Mouse (Mus musculus) forebrain, embryonic 15.5 days (tissue): ENCODE results near the gene Zranb2. TPM values are rescaled to one million over a fixed set of nuclear protein-coding genes. Genes with fewer than 3 reads are reported as not detected.

Source experiments
- ATAC-seq: fragments of 200-750 bp; cut with Nextera tagmentation; replicated peaks from 2 replicates; pipeline ENCODE4 v1.8.0; 2017; ENCODE audit warnings: mild to moderate bottlenecking, moderate TSS enrichment, moderate library complexity
- H3K27ac ChIP-seq: fragments of 300-500 bp; sonication (generic); replicated peaks from 2 replicates; pipeline ENCODE4 v1.5.1; 2015; ENCODE audit warnings: mild to moderate bottlenecking, inconsistent platforms
- H3K27me3 ChIP-seq: fragments of 300-500 bp; sonication (generic); 2 replicates; pipeline ENCODE4 v1.6.1; 2015; ENCODE audit warnings: inconsistent platforms
- H3K36me3 ChIP-seq: fragments of 300-500 bp; sonication (generic); 2 replicates; pipeline ENCODE4 v1.6.1; 2015; ENCODE audit warnings: mild to moderate bottlenecking, inconsistent platforms
- H3K4me1 ChIP-seq: fragments of 300-500 bp; sonication (generic); 2 replicates; pipeline ENCODE4 v1.6.1; 2015; ENCODE audit warnings: inconsistent platforms
- H3K4me2 ChIP-seq: fragments of 300-500 bp; sonication (generic); replicated peaks from 2 replicates; pipeline ENCODE4 v1.6.1; 2015; ENCODE audit warnings: mild to moderate bottlenecking, inconsistent platforms
- H3K4me3 ChIP-seq: fragments of 300-500 bp; sonication (generic); 2 replicates; pipeline ENCODE4 v1.5.1; 2015; ENCODE audit warnings: mild to moderate bottlenecking, inconsistent platforms
- H3K9ac ChIP-seq: fragments of 300-500 bp; sonication (generic); replicated peaks from 2 replicates; pipeline ENCODE4 v1.6.1; 2015; ENCODE audit warnings: mild to moderate bottlenecking, inconsistent platforms
- H3K9me3 ChIP-seq: fragments of 300-500 bp; sonication (generic); 2 replicates; pipeline ENCODE4 v1.6.1; 2016; ENCODE audit warnings: inconsistent platforms
- WGBS: fragments of 180-500 bp; shearing (Covaris S2); methylation state at CpG from one replicate; pipeline ENCODE4 v1.1.7; 2015; ENCODE audit warnings: mixed read lengths; 5-methylcytosine and 5-hydroxymethylcytosine counted together
- polyA plus RNA-seq: library from polyadenylated mRNA; unstranded; fragments of >200 nt; fragmentation: Nextera tagmentation; extraction: Ambion mirVana; gene quantifications from 2 replicates; pipeline ENCODE4 v1.2.1, GENCODE M21; 2015

The Zranb2 gene
- polyA plus RNA-seq = 115 and 126 TPM in 2 replicates

DNA sequence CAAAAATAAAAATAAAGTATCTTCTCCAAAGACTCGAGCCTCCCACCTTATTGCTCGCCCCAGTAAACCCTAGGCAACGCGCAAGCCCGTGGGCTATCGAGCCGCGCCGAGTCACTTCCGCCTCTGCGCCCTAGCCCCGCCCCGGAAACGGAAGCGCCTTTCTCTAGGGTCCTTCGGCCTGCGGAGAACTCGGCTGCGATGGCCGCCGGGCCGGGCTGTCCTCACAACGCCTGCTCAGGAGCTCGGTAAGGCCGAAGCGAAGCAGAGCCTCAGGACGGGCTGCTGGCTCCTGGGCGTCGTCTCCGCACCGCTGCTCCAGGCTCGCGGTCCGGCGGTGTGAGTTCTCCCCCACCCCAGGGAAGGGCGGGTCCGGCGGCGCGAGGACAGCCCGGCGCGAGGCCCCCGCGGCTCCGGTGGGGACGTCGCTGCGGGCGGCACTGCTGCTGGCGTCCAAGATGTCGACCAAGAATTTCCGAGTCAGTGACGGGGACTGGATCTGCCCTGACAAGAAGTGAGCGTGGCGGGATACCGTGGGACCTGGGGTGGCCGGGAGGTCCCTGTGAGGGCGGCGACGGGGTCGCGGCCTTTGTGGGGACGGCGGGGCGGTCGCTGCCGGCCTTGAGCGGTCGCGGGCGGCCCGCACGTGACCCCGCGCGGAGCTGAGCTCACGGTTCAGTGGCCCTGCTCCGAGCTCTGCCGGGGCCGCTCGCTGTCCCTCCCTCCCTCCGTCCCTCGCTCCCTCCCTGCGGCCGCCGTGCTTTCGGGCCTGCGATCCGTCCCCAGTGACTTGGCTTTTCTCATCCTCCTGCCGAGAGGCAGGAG, at the start of gene Zranb2:
Gene Zranb2 (plus strand): TSS at position 197 of the 822 bp plus-strand sequence.
- WGBS = under 1% methylated on average over 82 of the region's 91 CpGs
- Histone ChIP-seq H3K4me1 (peaks cover 18% of the 10 kb centered on the region), H3K9ac (peak within 1 kb of the TSS; percentile 73), H3K9me3 (no peaks in the 10 kb centered on the region), H3K4me2 (peak within 1 kb of the TSS; percentile 46), H3K4me3 (peak within 1 kb of the TSS; percentile 71), H3K27ac (peak within 1 kb of the TSS; percentile 94), H3K27me3 (peaks cover 37% of the 10 kb centered on the region), H3K36me3 (peaks cover 14% of the 10 kb centered on the region)
- peak; percentile 98 for ATAC-seq

DNA sequence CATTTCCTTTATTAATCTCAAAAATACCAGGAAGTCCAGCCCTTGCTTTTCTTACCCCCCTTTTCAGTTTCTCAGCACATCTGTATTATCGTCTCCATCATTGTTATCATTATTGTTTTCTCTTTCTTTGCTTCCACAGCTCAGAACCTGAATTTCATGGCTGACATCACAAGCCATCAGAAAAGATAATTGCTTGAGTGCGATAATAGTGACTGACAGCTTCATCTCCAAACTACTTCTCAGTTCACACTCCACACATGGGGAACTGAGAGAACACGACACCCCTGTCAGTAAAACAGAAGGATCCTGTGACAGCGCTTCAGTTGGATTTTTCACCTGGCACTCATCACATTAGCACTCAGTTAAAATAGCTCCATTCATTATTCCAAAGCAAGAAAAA, 41.9 kb upstream of the Zranb2 start:
- WGBS = 57% methylated on average over 4 of the region's 4 CpGs
- no peak overlapping the region for H3K4me3 ChIP-seq
- 0 out of 2 replicates have a peak overlapping the region, but pooled peaks have one; percentile 13 for H3K27ac ChIP-seq
- no peaks in the 10 kb centered on the region for H3K36me3 ChIP-seq
- H3K4me2 ChIP-seq = no peak overlapping the region
- H3K9ac ChIP-seq = no peak overlapping the region
- no peak; the same call in 1 of the 2 replicates for ATAC-seq
- no peaks in the 10 kb centered on the region for H3K27me3 ChIP-seq
- H3K4me1 ChIP-seq = no peaks in the 10 kb centered on the region
- no peaks in the 10 kb centered on the region for H3K9me3 ChIP-seq

DNA sequence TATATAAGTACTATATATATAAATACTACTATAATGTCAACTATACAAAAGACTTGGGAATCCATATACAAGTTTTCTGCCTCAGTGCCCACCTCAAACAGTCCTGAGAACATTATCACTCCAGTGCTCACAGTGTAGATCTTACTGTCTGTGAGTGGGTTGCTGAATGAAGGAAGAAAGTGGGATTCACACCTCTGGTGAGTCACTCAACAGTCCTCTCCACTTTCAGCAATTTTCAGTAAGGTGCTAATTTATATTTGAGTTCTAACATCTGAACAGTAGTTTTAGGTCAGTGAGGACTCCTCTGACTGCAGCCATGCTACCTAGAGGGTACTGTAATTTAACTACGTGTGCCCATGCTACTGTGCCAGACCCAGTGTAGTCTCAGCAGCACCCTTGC, 31.7 kb upstream of the Zranb2 start:
- no peak overlapping the region for H3K27ac ChIP-seq
- 83% methylated on average over 1 of the region's 1 CpGs for WGBS

DNA sequence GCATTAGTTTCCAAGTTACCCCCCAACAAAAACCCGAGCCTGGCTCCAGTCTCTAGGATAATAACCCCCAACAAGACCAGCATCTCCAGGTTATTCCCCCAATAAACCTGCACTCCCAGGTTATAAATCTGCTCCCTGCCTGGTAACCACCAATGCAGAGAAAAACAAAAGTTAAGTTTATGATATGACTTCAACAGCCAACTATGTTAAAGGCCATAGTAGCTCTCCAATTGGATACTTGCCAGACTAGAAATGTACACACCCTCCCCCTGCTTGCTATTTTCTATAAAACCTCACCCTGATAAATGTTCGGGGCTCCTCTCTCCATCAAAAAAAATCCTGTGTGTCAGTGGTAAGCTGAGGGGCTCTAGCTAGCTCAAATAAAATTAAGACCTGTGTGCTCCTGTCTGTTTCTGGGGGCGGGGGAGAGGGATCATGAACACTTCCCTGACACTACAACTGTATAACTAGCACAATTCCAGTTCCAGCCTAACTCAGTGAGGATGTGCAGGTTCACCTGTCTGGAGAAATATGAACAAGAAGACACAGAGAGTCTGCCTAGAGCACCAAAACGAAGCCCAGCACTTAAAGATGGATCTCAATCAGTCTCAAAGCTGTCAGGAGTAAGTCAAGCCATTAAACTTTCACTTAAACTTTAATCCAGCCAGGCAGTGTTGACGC, 19.7 kb upstream of the Zranb2 start:
- H3K9me3 ChIP-seq = no peaks in the 10 kb centered on the region
- ATAC-seq = no peak
- H3K4me1 ChIP-seq = no peaks in the 10 kb centered on the region
- no peak overlapping the region for H3K9ac ChIP-seq
- no peak overlapping the region for H3K4me2 ChIP-seq
- no peaks in the 10 kb centered on the region for H3K36me3 ChIP-seq
- H3K27me3 ChIP-seq = no peaks in the 10 kb centered on the region
- no peak overlapping the region for H3K27ac ChIP-seq
- 81% methylated on average over 5 of the region's 5 CpGs for WGBS
- H3K4me3 ChIP-seq = no peak overlapping the region

More for the DNA sequence above, 31.7 kb upstream of the Zranb2 start:
- no peak overlapping the region for H3K4me3 ChIP-seq
- no peaks in the 10 kb centered on the region for H3K27me3 ChIP-seq
- no peaks in the 10 kb centered on the region for H3K4me1 ChIP-seq
- ATAC-seq = no peak
- no peaks in the 10 kb centered on the region for H3K36me3 ChIP-seq
- H3K9ac ChIP-seq = no peak overlapping the region
- no peak overlapping the region for H3K4me2 ChIP-seq
- no peaks in the 10 kb centered on the region for H3K9me3 ChIP-seq

DNA sequence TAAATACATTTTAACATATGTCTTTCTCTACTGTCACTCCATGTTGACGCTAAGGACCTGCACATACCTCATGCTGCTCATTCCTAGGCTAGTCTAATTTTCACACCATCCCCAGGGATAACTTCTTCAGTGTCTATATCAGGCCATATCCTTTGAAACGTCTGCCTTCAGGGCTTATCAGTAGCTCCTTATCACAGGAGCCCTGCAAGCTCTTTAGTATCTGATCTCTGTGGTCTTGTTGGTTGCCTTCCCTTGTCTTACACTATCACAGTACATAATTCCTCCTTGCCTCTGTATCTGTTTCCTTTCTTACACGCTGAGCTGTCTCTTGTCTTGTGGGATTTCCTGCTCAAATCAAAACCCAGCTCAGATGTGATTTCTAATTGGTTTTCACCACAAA, 17.5 kb upstream of the Zranb2 start:
- WGBS = 79% methylated on average over 3 of the region's 3 CpGs
- no peaks in the 10 kb centered on the region for H3K9me3 ChIP-seq

DNA sequence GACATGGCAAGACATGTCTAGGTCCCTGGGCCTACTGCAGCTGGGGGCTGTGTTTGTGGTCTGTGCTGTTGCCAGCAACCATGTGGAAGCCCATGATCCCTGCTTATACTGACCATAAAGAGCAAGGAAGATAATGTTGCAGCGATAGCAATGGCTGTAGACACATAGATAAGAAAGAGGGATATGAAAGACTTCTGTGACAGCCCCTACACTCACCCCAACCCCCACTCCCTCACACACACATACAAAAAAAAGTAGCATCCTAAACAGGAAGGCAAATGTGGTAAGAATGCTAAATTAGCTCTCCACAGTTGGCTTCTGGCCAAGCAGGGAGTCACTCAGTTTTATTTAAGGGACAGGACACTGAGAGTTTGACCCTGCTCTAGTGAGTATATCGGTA, 16.0 kb upstream of the Zranb2 start:
- Histone ChIP-seq H3K4me3 (no peak overlapping the region), H3K4me1 (no peaks in the 10 kb centered on the region), H3K9me3 (no peaks in the 10 kb centered on the region), H3K27me3 (no peaks in the 10 kb centered on the region), H3K27ac (no peak overlapping the region), H3K4me2 (no peak overlapping the region), H3K36me3 (no peaks in the 10 kb centered on the region), H3K9ac (no peak overlapping the region)
- WGBS = 83% methylated on average over 2 of the region's 2 CpGs
- no peak for ATAC-seq

More for the DNA sequence above, 17.5 kb upstream of the Zranb2 start:
- Histone ChIP-seq H3K27me3 (no peaks in the 10 kb centered on the region), H3K9ac (no peak overlapping the region), H3K4me1 (no peaks in the 10 kb centered on the region), H3K27ac (no peak overlapping the region), H3K36me3 (no peaks in the 10 kb centered on the region), H3K4me2 (no peak overlapping the region), H3K4me3 (no peak overlapping the region)
- no peak for ATAC-seq

DNA sequence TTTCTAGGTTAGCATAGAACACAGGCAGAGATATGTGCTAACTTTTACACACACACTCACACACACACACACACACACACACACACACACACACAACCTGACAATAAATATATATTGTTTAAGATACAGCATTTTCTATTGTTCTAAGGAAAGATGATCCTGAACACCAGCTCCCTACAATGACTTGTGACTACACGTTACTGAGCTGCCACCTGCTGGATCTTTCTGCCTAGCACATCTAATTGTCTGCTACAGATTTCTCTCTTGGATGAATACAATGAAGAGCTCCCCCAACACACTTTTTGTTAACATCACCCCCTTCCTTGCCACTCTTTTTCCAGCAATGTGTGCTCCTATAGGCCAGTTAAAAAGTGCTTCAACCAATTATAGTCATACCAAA, 13.5 kb upstream of the Zranb2 start:
- 3% methylated on average over 1 of the region's 1 CpGs for WGBS
- Histone ChIP-seq H3K36me3 (no peaks in the 10 kb centered on the region), H3K4me2 (no peak overlapping the region), H3K9me3 (no peaks in the 10 kb centered on the region), H3K27me3 (0 out of 2 replicates have a peak, but pooled peaks cover 7% of the 10 kb centered on the region), H3K9ac (no peak overlapping the region), H3K4me3 (no peak overlapping the region), H3K4me1 (no peaks in the 10 kb centered on the region), H3K27ac (no peak overlapping the region)
- peak; percentile 77 for ATAC-seq

DNA sequence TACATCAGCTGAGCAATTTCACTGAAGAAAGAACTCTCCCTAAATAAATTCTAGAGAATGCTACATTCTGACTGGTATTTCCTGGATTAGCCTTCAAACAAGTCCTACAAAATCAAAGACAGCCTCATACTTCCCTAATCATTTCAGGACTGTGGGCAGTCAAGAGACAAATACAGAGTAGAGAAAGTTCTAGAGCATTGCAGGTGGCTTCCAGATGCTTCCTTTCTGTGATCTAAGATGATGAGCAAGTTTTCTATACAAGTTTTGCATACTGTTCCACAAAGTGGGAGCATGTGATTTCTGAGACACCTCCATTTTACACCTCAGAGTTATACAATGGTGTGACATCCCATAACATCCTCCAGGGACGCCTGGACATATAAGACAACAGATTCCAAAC, 10.1 kb upstream of the Zranb2 start:
- Histone ChIP-seq H3K4me1 (no peaks in the 10 kb centered on the region), H3K4me3 (no peak overlapping the region), H3K9me3 (no peaks in the 10 kb centered on the region), H3K27ac (no peak overlapping the region), H3K27me3 (peaks cover 21% of the 10 kb centered on the region; the same call in 1 of the 2 replicates), H3K4me2 (no peak overlapping the region), H3K36me3 (no peaks in the 10 kb centered on the region), H3K9ac (no peak overlapping the region)
- ATAC-seq = no peak
- WGBS = 47% methylated on average over 1 of the region's 1 CpGs

DNA sequence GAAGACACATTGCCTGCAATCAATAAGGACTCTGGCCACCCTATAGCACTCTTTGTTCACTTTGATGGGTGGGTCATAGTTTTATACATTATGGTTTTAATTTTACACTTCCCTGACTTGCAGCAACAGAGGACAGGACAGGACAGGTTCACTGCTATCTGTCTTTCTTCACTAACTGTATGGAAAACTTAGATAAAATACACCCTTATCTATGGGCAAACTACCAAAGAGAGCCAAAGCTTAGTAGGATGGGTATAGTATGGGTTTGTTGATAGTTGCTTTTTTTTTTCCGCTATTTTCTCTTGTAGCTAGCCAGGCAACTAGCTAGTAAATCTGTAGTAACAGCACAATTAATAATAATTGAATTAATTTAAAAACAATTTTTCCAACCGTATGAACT, 2.4 kb upstream of the Zranb2 start:
- WGBS = 80% methylated on average over 2 of the region's 2 CpGs
- Histone ChIP-seq H3K36me3 (no peaks in the 10 kb centered on the region), H3K27ac (no peak overlapping the region), H3K27me3 (peaks cover 53% of the 10 kb centered on the region), H3K9me3 (no peaks in the 10 kb centered on the region), H3K4me2 (no peak overlapping the region), H3K4me1 (peaks cover 15% of the 10 kb centered on the region), H3K9ac (no peak overlapping the region), H3K4me3 (no peak overlapping the region)
- no peak for ATAC-seq

DNA sequence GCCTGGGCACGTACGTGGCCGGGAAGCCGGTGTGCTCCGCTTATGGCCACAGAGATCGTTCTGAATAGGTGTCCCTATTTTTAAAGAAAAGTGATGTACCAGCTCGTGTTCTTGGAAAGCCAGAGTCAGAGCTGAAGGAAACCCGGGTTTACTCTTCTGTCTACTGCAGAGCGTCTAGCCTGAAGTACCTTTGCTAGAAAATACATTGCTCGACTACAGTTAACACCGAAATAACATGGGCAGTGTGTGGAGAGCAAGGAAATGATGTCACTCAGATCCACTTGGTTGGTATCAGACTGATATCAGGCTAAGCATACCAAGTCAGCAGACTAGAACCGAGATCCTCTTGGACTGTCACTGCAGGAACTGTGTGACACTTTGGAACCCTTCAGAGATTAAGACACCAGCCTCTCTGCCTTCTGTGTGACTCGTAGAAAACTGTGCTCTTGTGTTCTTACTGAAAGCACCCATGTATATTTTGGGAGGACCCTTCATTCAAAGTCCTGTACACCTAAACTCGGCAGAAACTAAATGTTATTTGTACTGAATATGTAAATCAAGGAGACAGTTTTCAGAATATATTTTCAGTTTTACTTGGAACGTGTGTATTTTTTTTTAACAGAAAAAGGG, 941 bp downstream of the Zranb2 start:
- 3% methylated on average over 15 of the region's 15 CpGs for WGBS
- H3K36me3 ChIP-seq = peaks cover 21% of the 10 kb centered on the region
- peak overlapping the region; percentile 71 for H3K4me3 ChIP-seq
- peak; percentile 14 for ATAC-seq
- peak overlapping the region; percentile 94 for H3K27ac ChIP-seq
- no peaks in the 10 kb centered on the region for H3K9me3 ChIP-seq
- H3K4me2 ChIP-seq = peak overlapping the region; percentile 46
- peak overlapping the region; percentile 73 for H3K9ac ChIP-seq
- peaks cover 29% of the 10 kb centered on the region for H3K27me3 ChIP-seq
- peaks cover 18% of the 10 kb centered on the region for H3K4me1 ChIP-seq

DNA sequence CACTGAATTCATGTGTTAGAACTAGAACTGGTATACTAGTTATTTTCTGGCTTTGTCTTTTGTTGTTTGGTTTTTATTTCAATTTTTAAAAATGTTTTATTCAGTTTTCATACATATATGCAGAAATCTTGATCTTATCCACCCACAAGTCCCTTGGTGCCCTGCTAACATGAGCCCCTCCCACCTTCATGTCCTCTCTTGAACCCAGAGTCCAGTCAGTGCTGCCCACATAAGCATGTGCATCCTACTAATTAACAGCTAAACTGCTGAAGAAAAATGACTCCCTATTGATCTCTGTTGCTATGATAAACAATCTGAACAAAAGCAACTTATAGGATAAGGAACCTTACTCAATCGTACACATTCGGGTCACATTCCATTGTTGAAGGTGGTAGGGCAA, 15.4 kb downstream of the Zranb2 start:
- no peak overlapping the region for H3K4me3 ChIP-seq
- H3K27ac ChIP-seq = no peak overlapping the region
- ATAC-seq = no peak
- peaks cover 48% of the 10 kb centered on the region for H3K36me3 ChIP-seq
- no peaks in the 10 kb centered on the region for H3K9me3 ChIP-seq
- 95% methylated on average over 2 of the region's 2 CpGs for WGBS
- H3K9ac ChIP-seq = no peak overlapping the region
- no peaks in the 10 kb centered on the region for H3K4me1 ChIP-seq
- no peak overlapping the region for H3K4me2 ChIP-seq
- no peaks in the 10 kb centered on the region for H3K27me3 ChIP-seq
